Mouse (Mus musculus) brain, embryonic 14.5 days (tissue): ENCODE data around the gene Scpep1.

Experiments
- CTCF ChIP-seq: fragments of 200-500 bp; IDR thresholded peaks from 2 replicates; pipeline ENCODE4 v1.5.1; 2012; ENCODE audit warnings: inconsistent platforms, mild to moderate bottlenecking, moderate library complexity, borderline replicate concordance; ENCODE audit not compliant: insufficient read depth, insufficient read length; ENCODE audit errors: extremely low read depth
- POLR2A ChIP-seq: fragments of 200-500 bp; IDR thresholded peaks from 2 replicates; pipeline ENCODE4 v1.6.1; 2012; ENCODE audit warnings: mild to moderate bottlenecking, inconsistent platforms, borderline replicate concordance; ENCODE audit not compliant: poor library complexity, insufficient read depth, insufficient read length, severe bottlenecking; ENCODE audit errors: extremely low read depth

- TF ChIP-seq CTCF = no peak
- no peak for TF ChIP-seq POLR2A
These were observed 46.8 kb upstream of the Scpep1 start for GRCm38 (mm10) chr11:89002068-89002467.
